Mouse (Mus musculus) heart, embryonic 12.5 days (tissue): Measurements from ENCODE around the gene Fezf2. TPM values are rescaled to one million over a fixed set of nuclear protein-coding genes. Genes with fewer than 3 reads are reported as not detected.

Experiments
- ATAC-seq: fragments of 200-750 bp; cut with Nextera tagmentation; 2 replicates; pipeline ENCODE4 v1.8.0; 2017; ENCODE audit warnings: moderate TSS enrichment, moderate library complexity; ENCODE audit not compliant: insufficient number of reproducible peaks, low FRiP score
- H3K27ac ChIP-seq: fragments of 300-500 bp; sonication (generic); 2 replicates; pipeline ENCODE4 v1.5.1; 2016; ENCODE audit warnings: mild to moderate bottlenecking, moderate library complexity; ENCODE audit not compliant: poor library complexity, severe bottlenecking
- H3K27me3 ChIP-seq: fragments of 300-500 bp; sonication (generic); replicated peaks from 2 replicates; pipeline ENCODE4 v1.6.1; 2016; ENCODE audit warnings: mild to moderate bottlenecking, moderate library complexity
- H3K36me3 ChIP-seq: fragments of 300-500 bp; sonication (generic); 2 replicates; pipeline ENCODE4 v1.6.1; 2016; ENCODE audit warnings: mild to moderate bottlenecking, moderate library complexity
- H3K4me1 ChIP-seq: fragments of 300-500 bp; sonication (generic); replicated peaks from 2 replicates; pipeline ENCODE4 v1.6.1; 2016; ENCODE audit warnings: mild to moderate bottlenecking
- H3K4me2 ChIP-seq: fragments of 300-500 bp; sonication (generic); 2 replicates; pipeline ENCODE4 v1.6.1; 2016; ENCODE audit warnings: mild to moderate bottlenecking, moderate library complexity
- H3K4me3 ChIP-seq: fragments of 300-500 bp; sonication (generic); 2 replicates; pipeline ENCODE4 v1.5.1; 2016; ENCODE audit warnings: mild to moderate bottlenecking
- H3K9ac ChIP-seq: fragments of 300-500 bp; sonication (generic); 2 replicates; pipeline ENCODE4 v1.6.1; 2016; ENCODE audit warnings: mild to moderate bottlenecking, moderate library complexity
- H3K9me3 ChIP-seq: fragments of 300-500 bp; sonication (generic); replicated peaks from 2 replicates; pipeline ENCODE4 v1.6.1; 2016; ENCODE audit warnings: mild to moderate bottlenecking, moderate library complexity
- WGBS: fragments of 180-500 bp; shearing (Covaris S2); methylation state at CpG from one replicate; pipeline ENCODE4 v1.1.7; 2016; 5-methylcytosine and 5-hydroxymethylcytosine counted together
- polyA plus RNA-seq: library from polyadenylated mRNA; unstranded; fragments of >200 nt; fragmentation: Nextera tagmentation; extraction: Ambion mirVana; gene quantifications from 2 replicates; pipeline ENCODE4 v1.2.1, GENCODE M21; 2016

Gene Fezf2
- polyA plus RNA-seq, 1 experiment from 2014 or later = 0.18 TPM

- Histone ChIP-seq H3K27ac (no peak overlapping the region), H3K27me3 (peaks cover 92% of the 10 kb centered on the region), H3K9ac (no peak overlapping the region), H3K4me2 (no peak overlapping the region), H3K4me3 (no peak overlapping the region), H3K36me3 (no peaks in the 10 kb centered on the region), H3K4me1 (0 out of 2 replicates have a peak, but pooled peaks cover 6% of the 10 kb centered on the region), H3K9me3 (no peaks in the 10 kb centered on the region)
- ATAC-seq = no peak
- 9% methylated on average over 16 of the region's 16 CpGs for WGBS
Measured at GRCm38 (mm10) chr14:12350271-12350916, 2.4 kb upstream of the Fezf2 start.

GRCm38 (mm10) chr14:12349334-12350090 is 1.5 kb upstream of the Fezf2 start:
- Histone ChIP-seq H3K4me3 (no peak overlapping the region), H3K36me3 (no peaks in the 10 kb centered on the region), H3K9me3 (no peaks in the 10 kb centered on the region), H3K4me2 (no peak overlapping the region), H3K27ac (no peak overlapping the region), H3K9ac (no peak overlapping the region), H3K27me3 (peaks cover 96% of the 10 kb centered on the region), H3K4me1 (peaks cover 13% of the 10 kb centered on the region)
- WGBS = 11% methylated on average over 15 of the region's 15 CpGs
- ATAC-seq = no peak

- Histone ChIP-seq H3K4me3 (peak overlapping the region; percentile 38), H3K36me3 (no peaks in the 10 kb centered on the region), H3K9me3 (no peaks in the 10 kb centered on the region), H3K27ac (no peak overlapping the region), H3K27me3 (peaks cover 96% of the 10 kb centered on the region), H3K4me1 (peaks cover 17% of the 10 kb centered on the region), H3K9ac (no peak overlapping the region), H3K4me2 (peak overlapping the region; percentile 55)
- no peak for ATAC-seq
- under 1% methylated on average over 26 of the region's 26 CpGs for WGBS
Measured at GRCm38 (mm10) chr14:12346865-12347600, 956 bp downstream of the Fezf2 start.

- Histone ChIP-seq H3K9me3 (no peaks in the 10 kb centered on the region), H3K4me3 (peak overlapping the region; percentile 38)
- WGBS = under 1% methylated on average over 50 of the region's 50 CpGs
Measured at GRCm38 (mm10) chr14:12346011-12346864, 1.8 kb downstream of the Fezf2 start.

GRCm38 (mm10) chr14:12345241-12345921 is 2.6 kb downstream of the Fezf2 start:
- H3K4me3 ChIP-seq = peak overlapping the region; percentile 38
- no peak overlapping the region for H3K27ac ChIP-seq
- no peak overlapping the region for H3K9ac ChIP-seq
- H3K4me1 ChIP-seq = peaks cover 26% of the 10 kb centered on the region
- H3K9me3 ChIP-seq = no peaks in the 10 kb centered on the region
- WGBS = under 1% methylated on average over 40 of the region's 40 CpGs
- peaks cover 96% of the 10 kb centered on the region for H3K27me3 ChIP-seq
- no peaks in the 10 kb centered on the region for H3K36me3 ChIP-seq
- ATAC-seq = no peak
- H3K4me2 ChIP-seq = peak overlapping the region; percentile 55

More at GRCm38 (mm10) chr14:12346011-12346864, 1.8 kb downstream of the Fezf2 start:
- Histone ChIP-seq H3K4me2 (peak overlapping the region; percentile 55), H3K36me3 (no peaks in the 10 kb centered on the region), H3K4me1 (peaks cover 19% of the 10 kb centered on the region), H3K27me3 (peaks cover 96% of the 10 kb centered on the region), H3K9ac (no peak overlapping the region), H3K27ac (no peak overlapping the region)
- ATAC-seq = no peak

- WGBS = under 1% methylated on average over 39 of the region's 39 CpGs
- no peak overlapping the region for H3K27ac ChIP-seq
- H3K27me3 ChIP-seq = peaks cover 96% of the 10 kb centered on the region
- peak overlapping the region; percentile 38 for H3K4me3 ChIP-seq
- peaks cover 30% of the 10 kb centered on the region for H3K4me1 ChIP-seq
- H3K9ac ChIP-seq = no peak overlapping the region
- no peaks in the 10 kb centered on the region for H3K36me3 ChIP-seq
- H3K9me3 ChIP-seq = no peaks in the 10 kb centered on the region
- H3K4me2 ChIP-seq = peak overlapping the region; percentile 55
- no peak for ATAC-seq
Measured at GRCm38 (mm10) chr14:12344746-12345240, 3.2 kb downstream of the Fezf2 start.

DNA sequence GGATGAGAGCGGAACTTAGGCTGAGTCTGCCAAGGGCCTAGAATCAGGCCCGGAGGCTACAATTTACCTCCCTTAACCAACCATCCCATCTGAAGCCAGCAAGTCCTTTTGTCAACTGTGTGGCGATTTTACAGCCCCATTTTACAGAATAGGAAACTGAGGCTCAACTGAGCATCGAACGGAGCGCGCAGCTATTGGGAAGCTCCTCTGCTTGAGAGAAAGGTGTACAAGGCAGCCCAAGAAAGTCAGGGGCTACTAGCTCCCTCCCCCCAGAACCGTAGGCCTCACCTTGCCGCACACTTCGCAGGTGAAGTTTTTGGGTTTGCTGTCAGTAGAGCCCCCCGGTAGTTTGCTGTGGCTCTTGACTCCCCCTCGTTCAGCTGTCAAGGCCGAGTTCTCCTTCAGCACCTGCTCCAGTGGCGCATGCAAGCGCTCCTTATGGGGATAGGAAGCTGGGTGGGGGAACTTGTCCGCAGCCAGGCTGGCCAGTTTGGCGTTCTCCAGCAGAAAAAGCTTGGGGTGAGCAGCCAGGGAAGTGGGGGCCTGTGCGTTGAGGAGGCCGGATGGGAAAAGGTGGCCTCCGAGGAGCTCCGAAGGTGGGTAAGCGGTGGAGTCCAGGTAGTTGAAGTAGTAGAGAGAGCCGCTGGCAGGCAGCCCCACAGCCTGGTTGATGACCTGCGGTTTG is 3.8 kb downstream of the Fezf2 start:
- WGBS = 4% methylated on average over 24 of the region's 24 CpGs

DNA sequence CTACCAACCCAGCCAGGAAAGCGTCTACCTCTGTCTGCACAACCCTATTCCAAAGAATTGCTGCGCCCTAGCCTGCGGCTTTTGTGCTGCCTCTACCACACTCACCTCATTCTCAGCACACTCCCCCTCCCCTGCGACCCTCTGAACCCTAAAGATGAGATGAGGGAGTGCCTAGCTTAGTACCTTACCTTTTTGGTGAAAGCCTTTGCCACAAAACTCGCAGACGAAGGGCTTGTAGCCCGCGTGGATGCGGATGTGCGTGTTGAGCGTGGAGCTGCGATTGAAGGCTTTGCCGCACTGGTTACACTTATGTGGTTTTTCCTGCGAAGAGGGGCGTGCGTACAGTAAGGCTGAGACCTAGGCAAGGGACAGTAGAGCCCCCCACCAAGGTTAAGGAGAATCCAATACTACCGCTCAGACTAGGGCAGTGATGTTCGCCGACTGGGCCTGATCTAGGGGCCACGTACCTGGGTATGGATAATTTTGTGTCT is 4.5 kb downstream of the Fezf2 start:
- Histone ChIP-seq H3K27ac (no peak overlapping the region), H3K4me1 (peaks cover 30% of the 10 kb centered on the region), H3K27me3 (peaks cover 93% of the 10 kb centered on the region), H3K4me3 (no peak overlapping the region), H3K4me2 (no peak overlapping the region), H3K9me3 (no peaks in the 10 kb centered on the region), H3K9ac (no peak overlapping the region), H3K36me3 (no peaks in the 10 kb centered on the region)
- no peak for ATAC-seq
- 2% methylated on average over 20 of the region's 20 CpGs for WGBS

More for the DNA sequence above, 3.8 kb downstream of the Fezf2 start:
- H3K9me3 ChIP-seq = no peaks in the 10 kb centered on the region
- peak overlapping the region; percentile 55 for H3K4me2 ChIP-seq
- H3K27me3 ChIP-seq = peaks cover 96% of the 10 kb centered on the region
- no peaks in the 10 kb centered on the region for H3K36me3 ChIP-seq
- peak overlapping the region; percentile 38 for H3K4me3 ChIP-seq
- H3K9ac ChIP-seq = no peak overlapping the region
- peaks cover 30% of the 10 kb centered on the region for H3K4me1 ChIP-seq
- H3K27ac ChIP-seq = no peak overlapping the region
- no peak for ATAC-seq

DNA sequence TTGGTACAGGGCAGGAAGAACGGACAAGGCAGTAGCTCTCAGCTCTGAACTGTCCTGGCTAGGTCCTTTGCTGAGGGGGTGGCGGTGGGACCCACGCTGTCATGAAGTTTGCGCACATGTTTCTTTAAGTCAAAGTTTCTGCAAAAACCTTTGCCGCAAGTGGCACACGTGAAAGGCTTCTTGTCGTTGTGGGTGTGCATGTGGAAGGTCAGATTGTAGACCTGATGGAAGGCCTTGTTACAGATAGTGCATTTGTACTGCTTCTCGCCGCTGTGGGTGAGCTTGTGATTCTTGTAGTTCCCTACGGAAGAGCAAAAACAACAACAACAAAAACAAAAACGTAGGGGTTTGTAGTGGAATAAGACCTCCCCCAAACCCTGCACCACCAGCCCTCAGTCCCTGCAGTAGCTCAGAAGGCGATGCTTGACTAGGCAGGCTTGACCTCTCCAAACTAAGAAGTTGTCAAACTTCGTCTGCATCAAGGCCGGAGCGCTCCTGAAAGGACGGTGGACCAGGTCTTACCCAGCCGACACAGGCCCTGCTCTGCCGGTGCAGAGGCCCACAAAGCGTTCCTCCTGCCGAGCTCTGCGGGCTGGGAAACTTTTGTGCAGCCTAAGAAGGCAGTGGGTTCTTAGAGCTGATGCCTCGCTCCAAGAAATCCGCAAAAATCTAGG is 5.4 kb downstream of the Fezf2 start:
- ATAC-seq = no peak
- Histone ChIP-seq H3K9ac (no peak overlapping the region), H3K4me1 (peaks cover 30% of the 10 kb centered on the region), H3K9me3 (no peaks in the 10 kb centered on the region), H3K27ac (no peak overlapping the region), H3K4me2 (no peak overlapping the region), H3K36me3 (no peaks in the 10 kb centered on the region), H3K4me3 (no peak overlapping the region), H3K27me3 (peaks cover 88% of the 10 kb centered on the region)
- 2% methylated on average over 23 of the region's 23 CpGs for WGBS
